Mouse (Mus musculus) liver, adult 2 months (tissue): ENCODE measurements around the gene Rubcn.

ENCODE experiments used
- CTCF ChIP-seq: fragments of 200-500 bp; IDR thresholded peaks from 2 replicates; pipeline ENCODE4 v1.5.1; 2011; ENCODE audit warnings: low read depth, low read length, control low read depth
- POLR2A ChIP-seq: fragments of 200-500 bp; IDR thresholded peaks from 2 replicates; pipeline ENCODE4 v1.6.1; 2011; ENCODE audit warnings: low read length, control low read depth; ENCODE audit not compliant: insufficient read depth; ENCODE audit errors: extremely low read depth

GRCm38 (mm10) chr16:32873366-32873765 lies 4.2 kb downstream of the Rubcn start:
- TF ChIP-seq POLR2A (no peak), CTCF (no peak)
